Mouse (Mus musculus): ENCODE measurements at regions not wholly inside any gene's neighbourhood (a gene's known extent, or its start where the extent isn't known, plus 50 kb on each side); places are given as distances from the start of the nearest gene placed in this dataset. TPM values are rescaled to one million over a fixed set of nuclear protein-coding genes. Genes with fewer than 3 reads are reported as not detected.

GRCm38 (mm10) chr16:13487659-13488058 is 180.3 kb downstream of the Parn start:
- DNase-seq = no peak

- DNase-seq = peak; percentile 76
Observed at GRCm38 (mm10) chr16:13486571-13486970, 181.4 kb downstream of the Parn start.

- peak; percentile 78 for DNase-seq
Observed at GRCm38 (mm10) chr16:13480221-13480620, 187.7 kb downstream of the Parn start.

GRCm38 (mm10) chr16:13476653-13477052 is 191.3 kb downstream of the Parn start:
- DNase-seq = peak; percentile 60

- no peak for DNase-seq
Observed at GRCm38 (mm10) chr16:13474956-13475355, 193.0 kb downstream of the Parn start.

- DNase-seq = no peak
Observed at GRCm38 (mm10) chr16:13474274-13474673, 193.7 kb downstream of the Parn start.

GRCm38 (mm10) chr16:13467139-13467538 is 200.8 kb downstream of the Parn start:
- no peak for DNase-seq

Small RNAs in the stretch of these regions (microRNA-seq; reads per million reads assigned to microRNA genes)
- not detected for gene Mir6365

All from adrenal gland, postnatal 10 days (tissue).